Mouse (Mus musculus) lung, postnatal 10 days (tissue): Measurements from ENCODE around the gene Traf3ip2.

Experiments used
- DNase-seq: peaks from one replicate; pipeline ENCODE4 v3.0.0; 2021

The Traf3ip2 gene

GRCm38 (mm10) chr10:39634423-39635101 is 21.8 kb downstream of the Traf3ip2 start:
- no peak for DNase-seq

GRCm38 (mm10) chr10:39638862-39639261 is 26.1 kb downstream of the Traf3ip2 start:
- no peak for DNase-seq

GRCm38 (mm10) chr10:39639783-39640182 is 27.0 kb downstream of the Traf3ip2 start:
- DNase-seq: peak; percentile 51

GRCm38 (mm10) chr10:39640817-39641226 is 28.1 kb downstream of the Traf3ip2 start:
- peak; percentile 81 for DNase-seq

- peak; percentile 15 for DNase-seq
Observed at GRCm38 (mm10) chr10:39645789-39646628, 33.3 kb downstream of the Traf3ip2 start.

GRCm38 (mm10) chr10:39646629-39647019 is 33.9 kb downstream of the Traf3ip2 start:
- DNase-seq: peak; percentile 79

GRCm38 (mm10) chr10:39647118-39647517 is 34.4 kb downstream of the Traf3ip2 start:
- DNase-seq: peak; percentile 19

- DNase-seq: no peak
Observed at GRCm38 (mm10) chr10:39648278-39648677, 35.5 kb downstream of the Traf3ip2 start.

GRCm38 (mm10) chr10:39649550-39649949 is 36.8 kb downstream of the Traf3ip2 start:
- DNase-seq: no peak

- no peak for DNase-seq
Observed at GRCm38 (mm10) chr10:39650316-39650715, 37.6 kb downstream of the Traf3ip2 start.

GRCm38 (mm10) chr10:39654001-39654416 is 41.3 kb downstream of the Traf3ip2 start:
- DNase-seq: no peak

- no peak for DNase-seq
Observed at GRCm38 (mm10) chr10:39658901-39659410, 46.2 kb downstream of the Traf3ip2 start.

GRCm38 (mm10) chr10:39659411-39660268 is 46.9 kb downstream of the Traf3ip2 start:
- peak; percentile 67 for DNase-seq

GRCm38 (mm10) chr10:39660269-39660655 is 47.5 kb downstream of the Traf3ip2 start:
- no peak for DNase-seq

GRCm38 (mm10) chr10:39660698-39661097 is 48.0 kb downstream of the Traf3ip2 start:
- DNase-seq: no peak

GRCm38 (mm10) chr10:39665071-39665502 is 52.4 kb downstream of the Traf3ip2 start:
- DNase-seq: peak; percentile 43

GRCm38 (mm10) chr10:39666027-39666426 is 53.3 kb downstream of the Traf3ip2 start:
- no peak for DNase-seq

GRCm38 (mm10) chr10:39671451-39671850 is 58.7 kb downstream of the Traf3ip2 start:
- no peak for DNase-seq

GRCm38 (mm10) chr10:39672547-39673051 is 59.9 kb downstream of the Traf3ip2 start:
- no peak for DNase-seq

- DNase-seq: no peak
Observed at GRCm38 (mm10) chr10:39674106-39674505, 61.4 kb downstream of the Traf3ip2 start.

GRCm38 (mm10) chr10:39674766-39675165 is 62.0 kb downstream of the Traf3ip2 start:
- DNase-seq: no peak

GRCm38 (mm10) chr10:39678199-39678791 is 65.6 kb downstream of the Traf3ip2 start:
- no peak for DNase-seq
